Mouse (Mus musculus) embryonic facial prominence, embryonic 11.5 days (tissue): ENCODE measurements around the gene Crtc1. TPM values are rescaled to one million over a fixed set of nuclear protein-coding genes. Genes with fewer than 3 reads are reported as not detected.

ENCODE experiments used
- ATAC-seq: fragments of 200-750 bp; cut with Nextera tagmentation; replicated peaks from 2 replicates; pipeline ENCODE4 v1.8.0; 2017; ENCODE audit warnings: low read depth; ENCODE audit not compliant: insufficient number of reproducible peaks, low FRiP score, low TSS enrichment
- DNase-seq: peaks from one replicate; pipeline ENCODE4 v3.0.0-alpha.2; 2015; ENCODE audit warnings: low spot score
- H3K27ac ChIP-seq: fragments of 300-500 bp; sonication (generic); replicated peaks from 2 replicates; pipeline ENCODE4 v1.5.1; 2014; ENCODE audit warnings: mild to moderate bottlenecking, low read depth, low read length, control low read depth
- H3K27me3 ChIP-seq: fragments of 300-500 bp; sonication (generic); 2 replicates; pipeline ENCODE4 v1.6.1; 2014; ENCODE audit warnings: mild to moderate bottlenecking, low read length, moderate library complexity, mixed read lengths; ENCODE audit not compliant: control insufficient read depth, insufficient read depth
- H3K36me3 ChIP-seq: fragments of 300-500 bp; sonication (generic); replicated peaks from 2 replicates; pipeline ENCODE4 v1.6.1; 2014; ENCODE audit warnings: low read depth, mild to moderate bottlenecking, low read length, moderate library complexity, mixed read lengths; ENCODE audit not compliant: control insufficient read depth, insufficient read depth
- H3K4me1 ChIP-seq: fragments of 300-500 bp; sonication (generic); 2 replicates; pipeline ENCODE4 v1.6.1; 2014; ENCODE audit warnings: low read length, mixed read lengths; ENCODE audit not compliant: control insufficient read depth, insufficient read depth
- H3K4me2 ChIP-seq: fragments of 300-500 bp; sonication (generic); 2 replicates; pipeline ENCODE4 v1.6.1; 2014; ENCODE audit warnings: low read depth, mild to moderate bottlenecking, control low read depth, low read length, moderate library complexity
- H3K4me3 ChIP-seq: fragments of 300-500 bp; sonication (generic); 2 replicates; pipeline ENCODE4 v1.5.1; 2014; ENCODE audit warnings: low read depth, low read length, control low read depth
- H3K9ac ChIP-seq: fragments of 300-500 bp; sonication (generic); replicated peaks from 2 replicates; pipeline ENCODE4 v1.6.1; 2014; ENCODE audit warnings: mild to moderate bottlenecking, control low read depth, low read length
- H3K9me3 ChIP-seq: fragments of 300-500 bp; sonication (generic); replicated peaks from 2 replicates; pipeline ENCODE4 v1.6.1; 2016; ENCODE audit warnings: mild to moderate bottlenecking, low read length, inconsistent platforms, mixed read lengths; ENCODE audit not compliant: control insufficient read depth
- WGBS: fragments of 180-500 bp; shearing (Covaris S2); extraction: QIAGEN DNeasy Blood & Tissue Kit; methylation state at CpG from one replicate; pipeline ENCODE4 v1.1.7; 2014; 5-methylcytosine and 5-hydroxymethylcytosine counted together
- polyA plus RNA-seq: library from polyadenylated mRNA; unstranded; fragments of >200 nt; fragmentation: Nextera tagmentation; extraction: Ambion mirVana; gene quantifications from 2 replicates; pipeline ENCODE4 v1.2.1, GENCODE M21; 2014

Crtc1 gene
- polyA plus RNA-seq, 1 experiment from 2014 or later = 10.2 TPM

DNA sequence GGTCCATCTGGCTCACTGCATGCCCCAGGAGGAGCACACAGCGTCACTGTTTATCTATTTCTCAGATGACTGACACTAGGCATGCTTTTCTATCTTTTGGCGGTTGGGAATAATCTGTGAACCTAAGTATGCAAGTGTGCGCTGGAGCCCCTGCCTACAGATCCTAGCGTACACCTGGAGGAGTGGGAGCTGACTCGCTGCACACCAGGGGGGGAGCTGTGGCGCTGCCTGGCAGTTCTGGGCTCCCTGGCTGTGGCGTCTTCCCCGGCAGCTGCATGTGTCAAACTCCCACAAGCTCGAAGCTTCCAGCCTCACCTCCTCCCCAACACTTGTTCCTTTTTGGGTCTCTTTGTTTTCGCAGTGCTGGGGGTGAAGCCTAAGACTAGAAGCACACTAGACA is 21.5 kb downstream of the Crtc1 start:
- 51% methylated on average over 10 of the region's 10 CpGs for WGBS
- no peaks in the 10 kb centered on the region for H3K36me3 ChIP-seq
- no peak overlapping the region for H3K4me3 ChIP-seq
- no peak overlapping the region for H3K27ac ChIP-seq
- ATAC-seq (no peak), DNase-seq (no peak)
- no peaks in the 10 kb centered on the region for H3K9me3 ChIP-seq
- H3K4me1 ChIP-seq = no peaks in the 10 kb centered on the region; the same call in 1 of the 2 replicates
- no peak overlapping the region for H3K4me2 ChIP-seq
- no peak overlapping the region; the same call in 1 of the 2 replicates for H3K9ac ChIP-seq
- no peaks in the 10 kb centered on the region for H3K27me3 ChIP-seq

GRCm38 (mm10) chr8:70416941-70417340 is 22.4 kb downstream of the Crtc1 start:
- Histone ChIP-seq H3K4me1 (no peaks in the 10 kb centered on the region; the same call in 1 of the 2 replicates), H3K4me2 (no peak overlapping the region), H3K27ac (no peak overlapping the region), H3K9me3 (no peaks in the 10 kb centered on the region), H3K9ac (no peak overlapping the region), H3K4me3 (no peak overlapping the region), H3K27me3 (no peaks in the 10 kb centered on the region), H3K36me3 (no peaks in the 10 kb centered on the region)
- WGBS = 53% methylated on average over 6 of the region's 6 CpGs
- DNase-seq (no peak), ATAC-seq (no peak)

GRCm38 (mm10) chr8:70415540-70416451 is 23.6 kb downstream of the Crtc1 start:
- WGBS = 68% methylated on average over 8 of the region's 8 CpGs
- Histone ChIP-seq H3K4me1 (no peaks in the 10 kb centered on the region; the same call in 1 of the 2 replicates), H3K27ac (no peak overlapping the region; the same call in 1 of the 2 replicates), H3K27me3 (no peaks in the 10 kb centered on the region), H3K4me3 (no peak overlapping the region), H3K9me3 (no peaks in the 10 kb centered on the region), H3K4me2 (no peak overlapping the region; the same call in 1 of the 2 replicates), H3K36me3 (no peaks in the 10 kb centered on the region), H3K9ac (no peak overlapping the region)
- ATAC-seq (peak; percentile 17), DNase-seq (peak; percentile 79)

GRCm38 (mm10) chr8:70414310-70414946 is 25.0 kb downstream of the Crtc1 start:
- H3K9me3 ChIP-seq = no peaks in the 10 kb centered on the region
- no peak overlapping the region for H3K9ac ChIP-seq
- WGBS = 84% methylated on average over 6 of the region's 6 CpGs
- H3K4me3 ChIP-seq = no peak overlapping the region
- H3K27ac ChIP-seq = no peak overlapping the region
- no peaks in the 10 kb centered on the region for H3K27me3 ChIP-seq
- ATAC-seq (no peak), DNase-seq (no peak)
- H3K4me1 ChIP-seq = no peaks in the 10 kb centered on the region; the same call in 1 of the 2 replicates
- H3K4me2 ChIP-seq = no peak overlapping the region
- no peaks in the 10 kb centered on the region for H3K36me3 ChIP-seq

DNA sequence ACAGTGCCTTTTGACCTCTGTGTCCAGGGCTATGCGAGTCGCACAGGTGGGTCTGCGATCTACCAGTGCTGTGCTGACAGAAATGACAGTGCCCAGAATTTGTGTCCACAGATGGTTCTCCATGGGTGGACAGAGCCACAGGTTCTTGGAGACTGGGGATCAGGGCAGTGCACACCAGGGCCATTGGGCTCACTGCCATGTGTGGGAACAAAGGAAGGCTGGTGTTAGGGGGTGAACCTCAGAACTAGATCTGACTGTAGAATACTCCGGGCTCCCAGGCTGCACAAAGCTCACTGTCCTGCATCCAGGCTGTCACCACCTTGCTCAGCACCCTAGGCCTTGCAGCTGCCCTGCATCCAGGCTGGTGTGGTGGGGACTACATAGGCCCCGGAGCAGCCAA is 29.1 kb downstream of the Crtc1 start:
- Histone ChIP-seq H3K27me3 (no peaks in the 10 kb centered on the region), H3K4me1 (0 out of 2 replicates have a peak, but pooled peaks cover 5% of the 10 kb centered on the region), H3K36me3 (no peaks in the 10 kb centered on the region), H3K4me2 (no peak overlapping the region), H3K9ac (no peak overlapping the region), H3K9me3 (no peaks in the 10 kb centered on the region), H3K27ac (no peak overlapping the region), H3K4me3 (no peak overlapping the region)
- ATAC-seq (no peak), DNase-seq (no peak)
- 94% methylated on average over 5 of the region's 5 CpGs for WGBS

GRCm38 (mm10) chr8:70409455-70409871 is 29.9 kb downstream of the Crtc1 start:
- no peak overlapping the region for H3K27ac ChIP-seq
- 68% methylated on average over 9 of the region's 9 CpGs for WGBS
- H3K4me3 ChIP-seq = no peak overlapping the region
- 0 out of 2 replicates have a peak overlapping the region, but pooled peaks have one; percentile 7 for H3K9ac ChIP-seq
- H3K36me3 ChIP-seq = no peaks in the 10 kb centered on the region
- no peaks in the 10 kb centered on the region for H3K27me3 ChIP-seq
- ATAC-seq (no peak), DNase-seq (no peak)
- 0 out of 2 replicates have a peak, but pooled peaks cover 5% of the 10 kb centered on the region for H3K4me1 ChIP-seq
- no peak overlapping the region for H3K4me2 ChIP-seq
- H3K9me3 ChIP-seq = no peaks in the 10 kb centered on the region

DNA sequence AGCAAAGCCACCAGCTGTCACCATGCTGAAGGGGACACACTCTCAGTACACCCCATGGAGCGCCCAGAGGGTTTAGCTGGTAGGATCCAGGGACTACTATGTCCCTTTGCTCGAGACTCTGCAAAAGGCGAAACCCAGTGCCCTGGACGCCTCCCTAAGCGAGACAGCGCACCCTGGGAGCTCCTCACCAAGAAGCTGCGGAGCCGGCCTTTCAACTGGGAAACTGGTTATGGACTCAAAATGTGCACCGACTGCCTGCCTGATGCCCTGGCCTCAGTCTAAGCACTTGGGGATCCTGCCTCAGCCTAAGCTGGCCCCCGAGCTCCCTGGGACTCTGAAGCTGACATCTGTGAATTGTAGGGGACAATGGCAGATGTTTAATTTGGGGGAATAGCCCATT is 30.4 kb downstream of the Crtc1 start:
- H3K4me1 ChIP-seq = 0 out of 2 replicates have a peak, but pooled peaks cover 5% of the 10 kb centered on the region
- DNase-seq (no peak), ATAC-seq (no peak)
- H3K36me3 ChIP-seq = no peaks in the 10 kb centered on the region
- H3K9ac ChIP-seq = 0 out of 2 replicates have a peak overlapping the region, but pooled peaks have one; percentile 7
- no peaks in the 10 kb centered on the region for H3K9me3 ChIP-seq
- 79% methylated on average over 10 of the region's 10 CpGs for WGBS
- no peak overlapping the region for H3K4me2 ChIP-seq
- no peak overlapping the region for H3K27ac ChIP-seq
- no peaks in the 10 kb centered on the region for H3K27me3 ChIP-seq
- no peak overlapping the region for H3K4me3 ChIP-seq

DNA sequence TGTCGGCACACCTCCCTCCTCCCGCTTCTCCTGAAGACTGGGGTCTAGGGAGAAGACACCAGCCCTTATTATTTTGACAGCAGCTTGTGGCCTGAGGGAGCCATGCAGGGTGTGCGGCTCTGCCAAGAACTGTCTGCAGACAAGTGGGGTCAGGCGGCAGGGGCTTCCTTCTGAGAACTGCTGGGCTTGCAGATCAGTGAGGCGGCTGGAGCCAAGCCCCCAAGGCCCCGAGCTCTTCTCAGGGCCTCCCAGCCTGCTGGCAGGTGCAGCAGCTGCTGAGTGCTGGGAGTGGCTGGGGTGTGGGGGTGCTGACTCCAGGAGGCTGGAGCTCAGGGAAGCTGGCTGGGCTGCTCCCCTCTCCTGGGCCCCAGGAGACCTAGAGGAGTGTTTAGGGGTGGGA is 31.1 kb downstream of the Crtc1 start:
- no peak overlapping the region for H3K27ac ChIP-seq
- H3K27me3 ChIP-seq = no peaks in the 10 kb centered on the region
- H3K4me1 ChIP-seq = 0 out of 2 replicates have a peak, but pooled peaks cover 5% of the 10 kb centered on the region
- no peak for ATAC-seq
- H3K9ac ChIP-seq = no peak overlapping the region
- H3K4me3 ChIP-seq = no peak overlapping the region
- no peaks in the 10 kb centered on the region for H3K36me3 ChIP-seq
- 51% methylated on average over 6 of the region's 6 CpGs for WGBS
- no peak for DNase-seq
- no peak overlapping the region for H3K4me2 ChIP-seq
- no peaks in the 10 kb centered on the region for H3K9me3 ChIP-seq
